Mouse (Mus musculus): ENCODE results near the gene Gm21882.
"Not testable (repeated sequence)": the region's sequence is repeated elsewhere in the genome, so short reads cannot be mapped to it uniquely, and the experiment has no call there.

The Gm21882 gene

GRCm38 (mm10) chrY:40381423-40381822 is at the start of gene Gm21882:
Gene Gm21882 (minus strand): TSS chrY:40381523.
- not testable (repeated sequence) for DNase-seq (ENCODE audit: low spot score)
